Mouse (Mus musculus): ENCODE data around the gene Zc3h10.
A peak's percentile ranks its signal among the peaks of the same experiment; 100 is the strongest.
"Not testable (repeated sequence)": the region's sequence is repeated elsewhere in the genome, so short reads cannot be mapped to it uniquely, and the experiment has no call there.

Zc3h10 gene

DNA sequence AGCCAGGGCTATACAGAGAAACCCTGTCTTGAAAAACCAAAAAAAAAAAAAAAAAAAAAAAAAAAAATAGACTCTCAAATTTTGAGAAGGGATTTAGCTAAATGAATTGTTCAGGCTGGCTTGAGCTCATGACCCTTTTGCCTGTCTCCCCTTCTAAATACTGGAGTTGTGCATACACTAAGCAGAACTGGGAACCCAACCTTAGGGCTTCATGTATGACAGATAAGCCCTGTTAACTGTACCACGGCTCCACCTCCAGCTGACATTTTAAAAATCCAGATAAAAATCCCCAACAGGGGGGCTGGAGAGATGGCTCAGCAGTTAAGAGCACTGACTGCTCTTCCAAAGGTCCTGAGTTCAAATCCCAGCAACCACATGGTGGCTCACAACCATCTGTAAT, 8.0 kb upstream of the Zc3h10 start:
- DNase-seq (ENCODE audit: low read depth in 1 of 2, low spot score in 2 of 2): not testable (repeated sequence)

- DNase-seq (ENCODE audit: low read depth in 1 of 2, low spot score in 2 of 2): not testable (repeated sequence)
Measured at GRCm38 (mm10) chr10:128550144-128550823, 2.7 kb upstream of the Zc3h10 start.

DNA sequence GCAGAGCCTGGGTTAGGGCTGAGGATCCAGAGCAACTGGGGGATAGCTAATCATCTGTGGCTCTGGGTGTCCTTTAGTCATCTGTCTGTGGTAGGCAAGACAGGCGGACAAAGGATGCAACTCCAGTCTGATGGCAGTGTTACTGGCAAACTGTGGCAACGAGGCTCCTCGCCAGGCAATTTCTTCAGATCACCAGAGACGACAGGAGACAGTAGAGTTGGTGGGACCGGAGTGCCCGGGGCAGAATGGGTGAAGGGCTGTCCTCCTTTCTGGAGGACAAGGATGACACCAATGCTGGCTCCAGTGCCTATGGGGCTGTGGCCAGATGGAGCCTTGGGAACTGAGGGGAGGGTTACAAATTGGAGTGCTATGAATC, 2.1 kb upstream of the Zc3h10 start:
- not testable (repeated sequence) for DNase-seq (ENCODE audit: low read depth in 1 of 2, low spot score in 2 of 2)

GRCm38 (mm10) chr10:128548947-128549681, 1.5 kb upstream of the Zc3h10 start, which contains the start of gene Rpl41:
Gene Rpl41, minus strand, starts transcription at chr10:128549305.
- peak; percentile 84 to 85 for DNase-seq (ENCODE audit: low read depth in 1 of 2, low spot score in 2 of 2)

- not testable (repeated sequence) for DNase-seq (ENCODE audit: low read depth in 1 of 2, low spot score in 2 of 2)
Measured at GRCm38 (mm10) chr10:128548051-128548791, 647 bp upstream of the Zc3h10 start.

DNA sequence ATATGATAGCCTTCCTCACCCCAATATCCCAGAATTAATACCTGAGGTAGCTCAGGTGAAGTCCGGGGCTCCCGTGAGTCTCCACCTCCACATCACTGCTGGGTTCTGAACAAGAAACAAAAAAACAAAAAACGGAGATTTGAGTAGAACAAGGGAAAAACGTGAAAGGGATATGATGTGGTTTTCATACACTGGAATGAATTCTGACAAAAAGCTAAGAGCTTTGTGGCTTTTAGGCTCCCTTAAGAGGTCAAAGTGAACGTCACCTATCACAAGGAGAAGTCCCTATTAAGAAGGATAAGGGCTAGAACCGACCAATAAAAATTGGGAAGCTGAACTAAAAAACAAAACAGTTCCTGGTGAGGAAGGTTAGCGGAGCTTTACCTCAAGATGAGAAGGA, 787 bp downstream of the Zc3h10 start:
- DNase-seq (ENCODE audit: low read depth in 1 of 2, low spot score in 2 of 2): no peak

GRCm38 (mm10) chr10:128546361-128546760, 1.2 kb downstream of the Zc3h10 start:
- DNase-seq (ENCODE audit: low read depth in 1 of 2, low spot score in 2 of 2): no peak

GRCm38 (mm10) chr10:128545570-128545898, 2.0 kb downstream of the Zc3h10 start:
- no peak for DNase-seq (ENCODE audit: low read depth in 1 of 2, low spot score in 2 of 2)

- DNase-seq (ENCODE audit: low read depth in 1 of 2, low spot score in 2 of 2): no peak
Measured at GRCm38 (mm10) chr10:128544674-128545569, 2.7 kb downstream of the Zc3h10 start.

DNA sequence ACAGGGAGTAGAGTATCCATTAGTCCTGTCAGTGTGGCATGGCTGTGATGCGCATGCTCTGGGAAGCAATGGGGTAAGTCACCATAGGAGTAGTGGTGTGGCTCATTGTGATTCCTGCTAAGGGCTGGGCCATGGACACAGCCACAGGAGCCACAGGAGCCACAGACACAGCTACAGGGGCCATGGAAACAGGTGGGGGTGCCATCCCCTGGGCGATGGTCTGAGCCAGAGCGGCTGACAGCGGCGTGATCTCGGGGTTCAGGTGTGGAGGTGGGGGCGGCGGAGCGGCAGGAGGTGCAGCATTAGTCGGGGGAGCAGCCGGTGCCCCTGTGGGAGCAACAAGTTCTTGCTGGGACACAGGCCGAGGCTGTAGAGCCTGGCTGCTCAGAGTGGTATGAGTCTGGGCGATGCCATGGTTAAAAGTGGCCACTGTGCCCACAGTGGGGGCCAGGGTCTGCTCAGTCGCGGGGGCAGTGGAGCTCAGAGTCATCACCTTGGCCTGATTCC, 3.4 kb downstream of the Zc3h10 start:
- DNase-seq (ENCODE audit: low read depth in 1 of 2, low spot score in 2 of 2): no peak

DNA sequence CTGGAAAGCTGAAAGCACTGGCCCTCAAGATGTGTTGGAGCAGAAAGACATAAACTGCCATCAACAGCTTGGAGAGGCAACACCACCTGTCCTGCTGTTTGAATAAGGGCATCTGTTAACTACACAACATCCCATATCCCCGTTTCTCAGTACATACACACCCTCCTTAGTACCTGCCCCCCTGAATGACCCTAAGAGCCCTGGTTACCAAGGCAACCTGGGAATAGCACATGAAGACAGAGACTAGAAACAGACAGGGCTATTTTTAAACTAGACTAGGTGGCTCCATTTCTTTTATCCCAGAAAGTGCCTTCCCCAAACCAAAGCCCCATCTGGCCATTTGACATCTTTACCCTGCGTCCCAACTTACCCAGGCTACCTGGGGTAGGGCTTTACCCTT, 4.5 kb downstream of the Zc3h10 start:
- no peak for DNase-seq (ENCODE audit: low read depth in 1 of 2, low spot score in 2 of 2)

GRCm38 (mm10) chr10:128538340-128538870, 9.2 kb downstream of the Zc3h10 start:
- DNase-seq (ENCODE audit: low read depth in 1 of 2, low spot score in 2 of 2): no peak

DNA sequence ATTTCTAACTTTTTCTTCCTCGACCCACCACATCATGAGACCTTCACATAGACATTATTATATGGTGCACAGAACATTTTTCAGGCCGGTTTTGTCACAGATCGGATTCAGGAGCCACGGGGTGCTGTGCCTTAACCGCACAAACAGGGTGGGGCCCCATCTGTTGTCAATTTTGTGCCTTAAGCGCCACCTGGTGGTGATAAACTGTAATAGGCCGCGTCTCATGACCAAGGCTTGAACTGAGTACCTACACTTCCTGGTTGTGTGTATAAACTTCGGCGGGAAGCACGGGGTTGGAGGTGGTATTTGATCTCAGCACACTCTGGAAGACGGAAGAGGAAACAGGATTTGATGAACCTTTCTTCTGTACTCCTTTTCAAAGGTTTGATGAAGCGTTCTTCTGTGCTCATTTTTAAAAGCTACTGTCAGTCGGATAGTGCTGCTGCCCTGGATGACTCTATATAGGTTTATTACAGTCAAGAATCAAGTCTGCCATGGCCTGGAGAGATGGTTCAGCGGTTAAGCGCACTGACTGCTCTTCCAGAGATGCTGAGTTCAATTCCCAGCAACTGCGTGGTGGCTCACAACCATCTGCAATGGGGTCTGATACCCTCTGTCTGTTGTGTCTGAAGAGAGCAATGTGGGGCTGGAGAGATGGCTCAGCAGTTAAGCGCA, 11.2 kb downstream of the Zc3h10 start:
- peak; percentile 88 for DNase-seq (ENCODE audit: low read depth in 1 of 2, low spot score in 2 of 2)

DNA sequence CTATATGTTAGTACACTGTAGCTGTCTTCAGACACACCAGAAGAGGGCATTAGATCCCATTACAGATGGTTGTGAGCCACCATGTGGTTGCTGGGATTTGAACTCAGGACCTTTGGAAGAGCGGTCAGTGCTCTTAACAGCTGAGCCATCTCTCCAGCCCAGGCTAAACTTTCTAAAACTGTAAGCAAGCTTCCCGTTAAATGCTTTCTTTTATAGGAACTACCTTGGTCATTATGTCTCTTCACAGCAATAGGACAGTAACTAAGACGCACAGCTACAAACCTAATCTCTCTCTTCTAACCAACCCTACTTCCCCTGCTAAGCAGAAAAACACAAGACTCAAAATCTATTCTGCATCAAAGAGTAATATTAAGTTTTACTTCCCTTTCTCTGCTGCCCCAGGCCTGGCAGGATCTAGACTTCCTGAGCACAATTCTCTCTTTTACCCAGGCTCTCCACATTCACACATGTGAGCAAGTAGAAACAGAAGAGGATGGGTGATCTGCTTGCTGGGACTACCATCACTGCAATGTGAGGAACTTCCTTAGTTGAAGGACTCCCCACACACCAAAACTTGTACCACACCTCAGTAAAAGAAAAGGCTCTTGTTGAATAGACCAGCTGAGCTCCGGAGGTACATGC, 11.8 kb downstream of the Zc3h10 start:
- no peak for DNase-seq (ENCODE audit: low read depth in 1 of 2, low spot score in 2 of 2)

DNA sequence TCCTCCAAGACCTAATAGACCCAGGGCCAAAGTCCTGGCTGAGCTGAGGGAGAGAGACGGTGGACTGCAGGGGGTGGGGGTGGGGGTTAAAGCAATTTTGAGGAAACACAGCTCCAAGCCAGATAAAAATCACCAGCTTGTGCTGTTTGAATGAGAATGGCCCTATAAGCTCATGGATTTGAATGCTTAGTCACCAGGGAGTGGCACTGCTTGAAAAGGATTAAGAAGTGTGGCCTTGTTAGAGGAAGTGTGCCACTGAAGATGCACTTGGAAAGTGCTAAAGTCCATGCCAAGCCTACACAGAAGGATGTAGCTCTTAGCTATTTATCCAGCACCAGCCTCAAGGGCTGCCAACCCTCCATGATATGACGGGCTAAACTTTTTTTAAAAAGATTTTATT, 12.4 kb downstream of the Zc3h10 start:
- DNase-seq (ENCODE audit: low read depth in 1 of 2, low spot score in 2 of 2): no peak

GRCm38 (mm10) chr10:128526366-128527356, 20.9 kb downstream of the Zc3h10 start:
- DNase-seq (ENCODE audit: low read depth in 1 of 2, low spot score in 2 of 2): no peak

DNA sequence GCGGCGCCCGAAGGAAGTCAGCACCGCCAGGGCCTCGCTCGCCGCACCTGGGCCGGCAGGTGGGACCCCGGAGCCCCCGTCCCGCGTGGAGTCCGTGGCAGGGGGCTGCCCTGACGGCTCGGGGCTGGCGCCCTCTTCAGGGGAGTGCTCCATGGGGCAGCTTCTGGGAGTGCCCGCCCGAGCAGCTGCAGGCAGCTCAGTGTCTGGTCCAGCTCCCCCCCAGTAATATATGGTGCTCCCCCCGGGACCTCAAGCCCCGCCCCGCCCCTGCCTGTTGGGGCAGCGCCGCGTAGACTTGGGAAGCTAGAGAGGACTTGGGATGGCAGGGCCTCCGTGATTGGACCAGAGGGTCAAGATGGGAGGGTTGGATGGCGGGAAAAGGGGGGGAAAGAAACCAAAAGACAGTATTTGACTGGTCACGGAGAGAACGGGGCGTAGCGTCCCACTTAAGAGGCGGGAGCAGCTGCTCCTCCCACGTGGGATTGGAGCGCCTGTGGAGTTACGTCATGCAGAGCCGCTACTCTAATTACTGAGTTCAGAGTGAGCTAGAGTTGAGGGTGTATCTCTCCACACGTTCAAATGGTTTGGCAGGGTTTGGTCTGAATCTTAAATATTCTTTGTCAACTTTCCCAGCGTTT, 21.8 kb downstream of the Zc3h10 start, which contains the start of gene Esyt1:
Esyt1 (minus strand) TSS at position 201 of the 638 bp plus-strand sequence.
- peak; percentile 87 to 94 for DNase-seq (ENCODE audit: low read depth in 1 of 2, low spot score in 2 of 2)
